In the genomic region with DNA sequence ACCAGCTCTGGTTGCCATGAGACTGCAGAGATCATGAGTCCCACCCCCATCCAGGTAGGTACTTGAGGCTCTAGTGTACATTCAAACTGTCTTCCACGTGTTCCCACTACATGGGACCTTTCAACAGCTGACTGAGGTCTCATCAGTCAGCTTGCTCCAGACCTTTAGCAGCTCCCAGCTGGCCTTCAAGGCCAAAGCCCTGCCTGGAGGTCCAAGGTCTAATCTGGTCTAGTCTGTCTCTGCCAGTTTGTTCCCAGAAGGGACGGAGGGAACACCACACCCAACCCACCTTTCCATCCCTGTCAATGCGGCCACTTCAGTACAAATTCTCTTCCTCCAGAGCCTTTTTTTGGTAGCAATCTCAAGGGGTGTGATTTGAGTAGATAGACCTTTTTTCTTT, we compare ENCODE assay signal across 25 mouse cellular contexts. TPM values are rescaled to one million over a fixed set of nuclear protein-coding genes. Genes with fewer than 3 reads are reported as not detected.
DNase-seq lines count a peak whose midpoint lies in the region; ATAC-seq lines count a peak whose summit lies in the region.
"Had no signal": no experiment of that assay in that cellular context is flagged by ENCODE, and none has a peak within 500 bp of the region (broad histone marks: within the 10 kb centered on the region; RNA-seq: fewer than 3 reads in every experiment).

No protein-coding gene starts in this region.

- H3K4me3 ChIP-seq in kidney, embryonic 15.5 days (replicated peaks): no peak overlapping the region
- H3K4me3 ChIP-seq: embryonic facial prominence, embryonic 13.5 days; forebrain, embryonic 12.5 days; heart, embryonic 15.5 days; hindbrain, embryonic 13.5 days had no signal

- no peak overlapping the region for H3K27ac ChIP-seq in kidney, embryonic 15.5 days
- H3K27ac ChIP-seq: embryonic facial prominence, embryonic 13.5 days; forebrain, embryonic 12.5 days; heart, embryonic 15.5 days; hindbrain, embryonic 13.5 days; hindbrain, postnatal 0 days had no signal

- H3K36me3 ChIP-seq in kidney, embryonic 15.5 days: peaks cover 22% of the 10 kb centered on the region
- H3K36me3 ChIP-seq: heart, embryonic 15.5 days had no signal

- H3K9ac ChIP-seq in kidney, embryonic 15.5 days: no peak overlapping the region
- H3K9ac ChIP-seq: embryonic facial prominence, embryonic 13.5 days; forebrain, embryonic 12.5 days; heart, embryonic 15.5 days; hindbrain, embryonic 13.5 days had no signal

- DNase-seq in adrenal gland, adult (ENCODE audit: inconsistent age in 2 of 2, low spot score in 1 of 2): peak; percentile 54 to 72
- DNase-seq in adrenal gland, postnatal 25 days: no peak
- DNase-seq in kidney, adult 11 months: peak; percentile 50
- DNase-seq in kidney, postnatal 10 days: no peak
- DNase-seq in kidney, postnatal 36 days: peak; percentile 51 to 56
- DNase-seq in adrenal gland, postnatal 36 days: peak; percentile 41 to 54
- DNase-seq in cerebellum, adult 9-11 months: no peak
- DNase-seq: B cell, adult 2 months; cerebellum, adult 11-12 months; cerebellum, adult 9-10 months; cerebellum, postnatal 36 days; gastrocnemius, postnatal 10 days; heart, adult 18-20 months; heart, postnatal 14 days had no signal

- 86% methylated on average over 3 of the region's 3 CpGs for WGBS in kidney, embryonic 15.5 days

- no peaks in the 10 kb centered on the region for H3K27me3 ChIP-seq in kidney, embryonic 15.5 days
- H3K27me3 ChIP-seq: embryonic facial prominence, embryonic 13.5 days; forebrain, embryonic 12.5 days; heart, embryonic 15.5 days; hindbrain, embryonic 13.5 days had no signal

- no peak overlapping the region for H3K4me2 ChIP-seq in kidney, embryonic 15.5 days
- H3K4me2 ChIP-seq: embryonic facial prominence, embryonic 13.5 days; forebrain, embryonic 12.5 days; heart, embryonic 11.5 days; heart, embryonic 15.5 days; hindbrain, embryonic 13.5 days had no signal

- H3K9me3 ChIP-seq in kidney, embryonic 15.5 days (replicated peaks): no peaks in the 10 kb centered on the region
- H3K9me3 ChIP-seq: embryonic facial prominence, embryonic 13.5 days; forebrain, embryonic 12.5 days; G1E; heart, embryonic 15.5 days; hindbrain, embryonic 13.5 days had no signal

- peaks cover 31% of the 10 kb centered on the region for H3K4me1 ChIP-seq in kidney, embryonic 15.5 days

- no peak for ATAC-seq in kidney, embryonic 15.5 days (replicated peaks; ENCODE audit: low FRiP score)
- ATAC-seq: CD4-positive, CD25-positive, alpha-beta regulatory T cell, adult 4 months; forebrain, embryonic 16.5 days; hindbrain, postnatal 0 days had no signal

RNA-seq across cellular contexts. Expression of gene Slc35c2, which starts 4.0 kb away (rescaled TPM):
- 53.0 and 62.2 TPM in 2 replicates for total RNA-seq in adrenal gland, postnatal 25 days (2021)
- 53.7 and 54.6 TPM in 2 replicates for polyA plus RNA-seq in kidney, embryonic 15.5 days (2015; fragmentation: Nextera tagmentation; extraction: Ambion mirVana)
- total RNA-seq in adrenal gland, postnatal 36 days (2021): 10 to 100 TPM; 44.4 to 59.5 TPM

RNA-seq across cellular contexts. Expression of gene Elmo2, which starts 42.6 kb away (rescaled TPM):
- 27.7 and 27.9 TPM in 2 replicates for total RNA-seq in adrenal gland, postnatal 25 days (2021)
- 71.3 and 82.3 TPM in 2 replicates for polyA plus RNA-seq in kidney, embryonic 15.5 days (2015; fragmentation: Nextera tagmentation; extraction: Ambion mirVana)
- 10 to 100 TPM; 25.8 to 27.9 TPM for total RNA-seq in adrenal gland, postnatal 36 days (2021)

RNA-seq across cellular contexts. Expression of gene Cdh22, which starts 49.0 kb away (rescaled TPM):
- 0.57 and 1.2 TPM in 2 replicates for total RNA-seq in adrenal gland, postnatal 25 days (2021)
- 0.78 and 1.1 TPM in 2 replicates for polyA plus RNA-seq in kidney, embryonic 15.5 days (2015; fragmentation: Nextera tagmentation; extraction: Ambion mirVana)
- 1 to 10 TPM in 1 of 2 experiments, under 1 TPM in 1; 0.79 to 1.9 TPM for total RNA-seq in adrenal gland, postnatal 36 days (2021)
- total RNA-seq: hematopoietic stem cell, adult 5-6 weeks had no signal
- polyA plus RNA-seq: CD4-positive, CD25-positive, alpha-beta regulatory T cell, adult 4 months; G1E had no signal

Comparison
In these comparisons a context has a peak if more than half of its experiments do, and no peak if none do; other contexts are left out.
1. DNase-seq: peak in adrenal gland, adult (2 of 2), kidney, adult 11 months (single experiment), kidney, postnatal 36 days (2 of 2) and adrenal gland, postnatal 36 days (2 of 2); none in adrenal gland, postnatal 25 days (single experiment), kidney, postnatal 10 days (single experiment) and cerebellum, adult 9-11 months (single experiment).